Mouse (Mus musculus): ENCODE measurements around the gene Cbx8.

The Cbx8 gene

DNA sequence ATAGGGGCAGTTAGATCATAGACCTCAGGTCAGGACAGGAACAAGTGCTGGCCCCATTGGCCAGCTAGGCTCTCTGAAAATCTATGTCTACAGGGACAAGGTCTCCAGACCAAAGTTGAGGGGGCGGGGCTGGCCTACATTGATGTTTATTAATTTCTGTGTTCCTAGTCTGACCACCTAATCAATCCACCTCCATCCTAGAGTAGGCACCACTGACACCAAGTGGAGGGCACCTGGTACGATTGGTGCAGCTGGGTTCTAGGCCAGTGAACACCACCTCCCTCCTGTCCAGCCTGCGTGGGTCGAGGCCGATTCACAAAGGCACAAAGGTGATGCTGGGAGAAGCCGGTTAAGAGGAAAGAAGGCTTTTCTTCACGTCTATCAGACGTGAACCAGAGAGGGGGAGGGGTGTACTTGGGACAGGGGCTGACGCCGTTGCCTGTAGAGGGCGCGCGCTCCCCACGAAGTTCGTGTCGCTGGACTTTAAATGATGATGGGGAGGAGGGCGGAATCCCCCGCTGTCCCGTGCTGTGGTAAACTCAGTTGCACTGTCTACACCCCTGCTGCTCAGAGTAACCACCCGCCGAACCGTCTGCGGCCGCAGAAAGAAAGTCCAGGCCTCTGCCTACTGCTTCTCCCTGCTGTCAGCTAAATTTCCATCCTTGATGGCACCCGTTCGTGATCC is 6.8 kb downstream of the Cbx8 start:
- DNase-seq = peak; percentile 84 to 94

DNA sequence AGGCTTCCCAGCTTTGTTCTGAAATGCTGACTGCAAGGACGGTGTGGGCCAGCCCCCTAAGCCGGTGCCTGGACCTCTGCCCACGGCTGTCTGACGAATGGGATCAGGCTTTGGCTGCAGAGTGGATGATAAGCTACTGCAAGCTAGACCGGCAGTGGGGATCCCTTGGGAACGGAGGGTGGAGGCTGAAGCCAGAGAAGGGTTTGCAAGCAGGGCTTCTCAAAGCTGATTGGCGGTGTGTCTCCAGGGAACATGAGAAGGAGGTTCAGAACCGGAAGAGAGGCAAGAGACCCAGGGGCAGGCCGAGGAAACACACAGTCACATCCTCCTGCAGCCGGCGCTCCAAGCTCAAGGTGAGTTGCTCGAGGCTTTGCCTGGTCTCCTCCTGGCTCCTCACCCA is 14.6 kb downstream of the Cbx8 start:
- DNase-seq = peak; percentile 42 to 45

DNA sequence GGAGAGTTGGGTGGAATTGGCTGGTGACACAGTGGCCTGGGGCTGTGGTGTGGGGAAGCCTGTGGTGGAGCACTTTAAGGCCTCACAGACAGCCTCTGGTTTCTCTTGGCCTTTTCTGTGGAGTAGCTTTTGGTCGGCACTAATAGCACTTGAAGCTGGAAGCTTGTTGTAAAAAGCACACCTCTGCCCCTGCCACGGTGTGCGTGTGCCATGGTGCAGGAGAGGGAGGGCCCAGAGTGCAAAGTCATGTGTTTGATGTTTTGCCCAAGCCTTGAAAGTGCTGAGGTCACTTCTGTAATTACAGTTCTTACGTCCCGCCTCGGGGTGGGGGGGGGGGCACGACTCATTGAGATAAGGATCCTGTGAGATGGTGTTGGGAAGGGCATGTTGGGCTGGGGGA is 16.5 kb downstream of the Cbx8 start:
- peak; percentile 39 to 49 for DNase-seq

GRCm38 (mm10) chr11:119023616-119023980 is 17.2 kb downstream of the Cbx8 start:
- peak in 1 of 2 experiments; percentile 31 for DNase-seq

DNA sequence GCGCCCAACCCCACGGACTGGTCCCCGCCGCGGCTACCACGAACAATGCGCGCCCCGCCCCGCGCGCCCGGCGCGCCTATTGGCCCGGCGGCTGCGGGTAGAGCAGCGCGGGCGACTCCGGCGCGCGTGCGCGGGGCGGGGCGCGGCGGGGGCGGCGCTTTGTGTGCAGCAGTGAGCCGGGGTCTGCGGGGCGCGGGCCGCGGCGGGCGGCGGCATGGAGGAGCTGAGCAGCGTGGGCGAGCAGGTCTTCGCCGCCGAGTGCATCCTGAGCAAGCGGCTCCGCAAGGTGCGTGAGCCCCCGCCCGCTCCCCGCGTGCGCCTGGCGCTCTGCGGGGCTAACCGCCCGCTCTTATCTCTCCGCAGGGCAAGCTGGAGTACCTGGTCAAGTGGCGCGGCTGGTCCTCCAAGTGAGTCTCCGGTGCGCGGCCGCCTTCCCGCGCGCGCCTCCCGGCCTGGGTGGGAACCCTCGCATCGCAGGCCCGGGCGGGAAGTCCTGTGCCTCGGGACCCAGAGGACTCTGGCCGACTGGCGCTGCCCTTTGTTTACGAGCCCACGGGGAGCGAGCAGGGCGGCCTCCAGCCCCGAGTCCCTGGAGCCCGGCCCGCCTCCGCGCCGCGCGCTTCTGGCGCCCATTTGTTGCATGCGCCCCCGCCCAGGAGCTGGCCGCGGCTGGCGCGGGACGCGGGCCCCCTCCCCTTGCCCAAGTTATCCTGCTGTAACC is 17.7 kb downstream of the Cbx8 start, which contains the start of gene Cbx2:
TSS of gene Cbx2 (plus strand) at position 68 of the 721 bp plus-strand sequence.
- peak; percentile 90 to 96 for DNase-seq

GRCm38 (mm10) chr11:119022068-119022894 is 18.5 kb downstream of the Cbx8 start:
- DNase-seq = peak in 1 of 2 experiments; percentile 23

GRCm38 (mm10) chr11:119021180-119021579 is 19.6 kb downstream of the Cbx8 start:
- no peak for DNase-seq

GRCm38 (mm10) chr11:119017506-119017905 is 23.3 kb downstream of the Cbx8 start:
- no peak for DNase-seq

DNA sequence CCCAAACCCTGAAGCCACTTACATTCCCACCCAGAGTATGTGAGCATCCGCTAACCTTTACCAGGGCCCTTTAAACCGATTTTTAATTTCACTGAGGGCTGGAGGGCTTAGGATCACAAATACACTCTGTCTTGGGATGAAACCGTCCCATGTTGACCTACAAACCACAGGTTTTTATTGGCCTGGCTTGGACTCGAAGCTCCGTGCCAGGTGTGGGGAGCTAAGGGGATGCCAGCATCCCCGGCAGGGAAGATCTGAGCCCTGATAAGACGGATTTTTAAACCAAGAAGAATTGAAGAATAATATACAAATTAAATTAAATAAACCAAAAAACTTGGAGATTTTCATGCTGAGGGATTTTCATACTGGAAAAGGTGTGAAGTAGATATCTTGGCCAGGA is 26.3 kb downstream of the Cbx8 start:
- DNase-seq = no peak

GRCm38 (mm10) chr11:119007461-119008456 is 33.0 kb downstream of the Cbx8 start:
- peak; percentile 76 to 85 for DNase-seq

GRCm38 (mm10) chr11:119006462-119006861 is 34.3 kb downstream of the Cbx8 start:
- DNase-seq = no peak

DNA sequence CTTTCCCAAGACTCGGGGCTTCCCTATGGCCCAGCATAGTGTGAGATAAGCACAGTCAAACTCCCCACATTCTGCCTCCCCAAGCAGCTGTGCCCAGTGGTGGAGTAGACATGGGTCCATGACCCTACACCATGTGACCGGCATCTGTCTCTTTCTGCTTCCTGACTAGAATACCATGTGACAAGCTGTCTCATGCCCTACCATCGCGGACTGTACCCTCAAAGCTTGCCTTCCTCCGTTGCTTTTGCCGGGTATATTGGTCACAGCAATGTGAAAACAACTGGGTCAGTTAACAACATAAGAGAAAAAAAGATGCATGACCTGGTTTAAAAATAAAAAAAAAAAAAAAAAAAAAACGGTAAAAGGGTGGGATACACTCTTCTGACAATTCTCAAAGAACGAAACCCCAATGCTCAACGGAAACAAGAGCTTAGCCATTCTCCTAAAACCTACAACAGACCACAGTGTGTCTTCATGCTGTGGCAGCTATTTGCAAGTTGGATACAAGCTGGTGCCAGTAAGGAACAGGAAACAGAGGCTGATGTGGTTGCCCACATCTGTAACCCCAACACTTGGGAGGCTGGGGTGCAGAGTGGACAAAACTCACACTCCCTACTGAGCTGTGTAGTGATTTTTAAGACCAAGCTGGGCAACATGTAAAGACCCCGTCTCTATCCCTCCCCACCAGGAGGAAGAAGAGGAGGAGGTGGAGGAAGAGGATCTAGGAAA is 35.1 kb downstream of the Cbx8 start:
- DNase-seq = no peak

- DNase-seq = no peak
Measured at GRCm38 (mm10) chr11:119001493-119002128, 39.2 kb downstream of the Cbx8 start.

DNA sequence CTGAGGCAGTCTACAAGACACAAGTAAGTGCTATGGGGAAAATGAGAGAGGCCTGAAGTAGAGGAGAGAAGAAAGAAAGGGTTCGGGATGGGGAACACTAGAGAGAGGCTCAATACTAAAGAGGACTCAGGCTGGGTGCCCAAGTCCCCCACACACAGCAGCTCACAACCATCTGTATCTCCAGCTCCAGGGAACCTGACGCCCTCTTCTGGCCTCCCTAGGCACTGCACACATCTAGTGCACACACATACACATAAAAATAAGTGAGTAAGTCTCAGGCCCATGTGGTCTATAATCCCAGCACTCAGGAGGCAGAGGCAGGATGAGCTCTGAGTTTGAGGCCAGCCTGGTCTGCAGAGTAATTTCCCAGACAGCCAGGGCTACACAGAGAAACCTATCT is 39.9 kb downstream of the Cbx8 start:
- no peak for DNase-seq

DNA sequence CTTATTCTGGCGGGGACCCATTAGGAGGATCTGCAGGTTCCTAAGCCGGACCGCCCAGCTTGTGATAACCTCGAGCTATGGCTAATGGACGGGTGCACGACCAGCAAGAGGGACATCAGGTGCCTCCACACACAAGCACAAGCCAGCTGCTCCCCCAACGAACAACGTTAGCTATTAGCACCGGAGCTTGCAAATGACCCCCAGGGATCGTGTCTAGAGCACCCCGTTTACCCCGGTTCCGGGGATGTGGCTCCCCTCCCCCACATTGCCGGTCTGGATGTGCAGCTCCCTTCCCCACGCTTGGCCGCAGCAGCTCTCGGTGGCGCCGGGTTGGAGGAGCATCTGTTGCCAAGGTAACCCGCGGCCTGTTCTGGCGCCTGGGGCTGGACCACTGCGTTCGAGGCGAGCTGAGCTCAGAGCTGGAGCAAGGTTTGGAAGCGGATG is 41.4 kb downstream of the Cbx8 start:
- peak in 1 of 2 experiments; percentile 15 for DNase-seq

DNA sequence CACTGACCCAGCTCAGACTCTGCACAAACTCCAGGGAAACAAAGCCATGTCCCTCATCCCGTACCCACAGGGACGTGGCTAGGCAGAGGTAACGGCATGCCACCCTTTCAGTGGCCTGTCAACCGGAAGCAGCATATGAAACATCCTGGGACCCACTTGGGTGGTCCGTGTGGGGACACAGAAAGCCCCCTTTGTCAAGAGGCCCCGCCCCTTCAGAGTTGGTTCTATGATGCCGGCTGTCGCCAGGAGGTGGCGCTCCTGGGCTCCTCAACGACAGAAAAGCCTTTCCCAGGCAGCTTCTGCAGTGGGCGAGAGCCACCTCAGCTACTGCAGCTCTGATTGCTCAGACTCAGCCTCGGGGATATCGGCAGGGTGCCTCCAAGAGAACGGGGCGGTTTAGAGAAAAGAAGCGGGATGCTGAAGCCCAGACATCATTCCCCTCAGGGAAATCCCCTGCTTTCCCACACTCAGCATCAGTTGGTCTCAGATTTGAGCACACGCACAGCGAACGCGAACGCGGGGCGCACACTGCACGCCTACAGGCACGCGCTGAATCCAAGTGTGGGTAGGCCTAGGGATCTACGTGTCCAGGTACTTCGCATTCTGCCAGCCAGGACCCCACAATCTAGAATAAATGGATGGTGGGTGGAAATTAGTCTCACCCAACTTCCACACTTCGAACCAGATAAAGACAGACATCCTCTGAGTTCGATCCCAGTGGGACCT is 42.1 kb downstream of the Cbx8 start:
- peak; percentile 60 to 86 for DNase-seq

DNA sequence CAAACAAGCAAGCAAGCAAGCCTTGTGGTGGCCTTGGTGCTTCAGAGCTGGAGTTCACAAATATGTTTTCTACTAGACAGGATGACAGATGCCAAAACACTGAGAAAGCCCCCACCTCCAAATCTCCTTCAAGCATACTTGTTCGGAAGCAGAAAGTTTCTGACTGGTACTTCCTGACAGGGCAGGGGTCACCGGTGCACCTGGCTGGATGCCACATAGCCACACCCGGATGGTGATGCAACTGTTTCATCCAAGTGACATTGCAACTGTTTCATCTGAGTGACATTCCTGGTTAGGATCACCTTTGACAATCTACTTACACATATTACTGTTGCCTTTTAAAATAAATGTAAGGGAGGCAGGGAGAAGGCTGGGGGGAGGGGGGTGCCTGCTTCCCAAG is 43.6 kb downstream of the Cbx8 start:
- peak in 1 of 2 experiments; percentile 39 for DNase-seq

DNA sequence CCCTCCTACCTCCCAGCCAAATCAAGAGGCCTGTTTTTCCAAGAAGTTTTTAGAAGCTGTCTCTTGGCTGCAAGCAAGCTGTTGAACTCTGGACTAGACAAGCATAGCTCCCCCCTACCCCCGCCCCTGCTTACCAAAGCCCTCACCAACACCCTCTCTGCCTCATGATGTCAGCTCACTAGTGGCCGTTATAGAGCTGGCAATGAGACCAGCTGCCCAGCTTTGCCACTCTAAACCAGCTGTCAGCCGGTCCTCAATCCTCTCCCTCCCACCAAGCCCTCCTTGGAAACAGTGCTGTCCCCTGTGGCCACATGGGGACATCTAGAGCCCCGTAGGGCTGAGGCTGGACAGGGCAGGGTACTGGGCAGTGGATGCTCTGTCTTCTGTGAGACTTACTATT is 45.3 kb downstream of the Cbx8 start:
- no peak for DNase-seq

DNA sequence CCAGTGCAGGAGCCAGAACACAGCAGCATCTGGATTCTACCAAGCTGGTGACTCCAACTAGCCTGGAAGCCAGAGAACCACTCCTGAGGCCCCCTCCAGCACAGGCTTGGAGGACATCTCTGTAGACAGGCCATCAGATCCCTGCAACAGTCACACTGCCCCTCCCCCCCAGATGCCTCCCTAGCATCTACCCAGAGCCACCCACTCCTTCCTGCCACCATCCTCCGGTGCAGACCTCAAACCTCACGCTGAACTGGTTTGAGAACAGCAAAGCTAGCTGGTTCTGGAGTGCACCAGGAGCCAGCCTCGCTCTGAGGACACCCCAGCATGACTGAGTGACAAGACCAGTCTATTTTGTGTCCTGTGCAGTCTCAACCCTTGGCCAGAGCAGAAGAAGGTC is 48.0 kb downstream of the Cbx8 start:
- no peak for DNase-seq

- DNase-seq = peak; percentile 37 to 48
Measured at GRCm38 (mm10) chr11:118987999-118988398, 52.8 kb downstream of the Cbx8 start, which contains the start of gene Enpp7. Enpp7 (plus strand) TSS chr11:118988188.
